Mouse (Mus musculus) neural tube, embryonic 14.5 days (tissue): Measurements from ENCODE around the gene Ift43. TPM values are rescaled to one million over a fixed set of nuclear protein-coding genes. Genes with fewer than 3 reads are reported as not detected.
A peak's percentile ranks its signal among the peaks of the same experiment; 100 is the strongest.

Source experiments
- ATAC-seq: fragments of 200-750 bp; cut with Nextera tagmentation; 2 replicates; pipeline ENCODE4 v1.8.0; 2017; ENCODE audit warnings: low read depth, mild to moderate bottlenecking, moderate TSS enrichment, moderate library complexity
- H3K27ac ChIP-seq: fragments of 300-500 bp; sonication (generic); 2 replicates; pipeline ENCODE4 v1.5.1; 2014; ENCODE audit warnings: low read depth, mild to moderate bottlenecking, control low read depth, low read length, moderate library complexity, mixed read lengths
- H3K27me3 ChIP-seq: fragments of 300-500 bp; sonication (generic); 2 replicates; pipeline ENCODE4 v1.6.1; 2014; ENCODE audit warnings: low read length; ENCODE audit not compliant: control insufficient read depth, insufficient read depth
- H3K36me3 ChIP-seq: fragments of 300-500 bp; sonication (generic); 2 replicates; pipeline ENCODE4 v1.6.1; 2014; ENCODE audit warnings: low read length, mixed read lengths; ENCODE audit not compliant: control insufficient read depth, insufficient read depth
- H3K4me1 ChIP-seq: fragments of 300-500 bp; sonication (generic); 2 replicates; pipeline ENCODE4 v1.6.1; 2014; ENCODE audit warnings: low read length; ENCODE audit not compliant: control insufficient read depth, insufficient read depth
- H3K4me2 ChIP-seq: fragments of 300-500 bp; sonication (generic); 2 replicates; pipeline ENCODE4 v1.6.1; 2014; ENCODE audit warnings: mild to moderate bottlenecking, low read depth, low read length, control low read depth
- H3K4me3 ChIP-seq: fragments of 300-500 bp; sonication (generic); 2 replicates; pipeline ENCODE4 v1.5.1; 2014; ENCODE audit warnings: low read depth, low read length, control low read depth, mixed read lengths
- H3K9ac ChIP-seq: fragments of 300-500 bp; sonication (generic); replicated peaks from 2 replicates; pipeline ENCODE4 v1.6.1; 2014; ENCODE audit warnings: low read depth, mild to moderate bottlenecking, control low read depth, low read length, mixed read lengths
- H3K9me3 ChIP-seq: fragments of 300-500 bp; sonication (generic); 2 replicates; pipeline ENCODE4 v1.6.1; 2016; ENCODE audit warnings: low read length; ENCODE audit not compliant: control insufficient read depth
- WGBS: fragments of 180-500 bp; shearing (Covaris S2); extraction: QIAGEN DNeasy Blood & Tissue Kit; methylation state at CpG from one replicate; pipeline ENCODE4 v1.1.7; 2014; 5-methylcytosine and 5-hydroxymethylcytosine counted together
- polyA plus RNA-seq: library from polyadenylated mRNA; unstranded; fragments of >200 nt; fragmentation: Nextera tagmentation; extraction: Ambion mirVana; gene quantifications from 2 replicates; pipeline ENCODE4 v1.2.1, GENCODE M21; 2014

Gene Ift43
- polyA plus RNA-seq, 1 experiment from 2014 or later = 38.1 TPM

GRCm38 (mm10) chr12:86166244-86166643, 83.9 kb downstream of the Ift43 start:
- Histone ChIP-seq H3K27me3 (no peaks in the 10 kb centered on the region), H3K27ac (no peak overlapping the region), H3K9ac (no peak overlapping the region), H3K9me3 (no peaks in the 10 kb centered on the region), H3K4me3 (no peak overlapping the region), H3K36me3 (no peaks in the 10 kb centered on the region), H3K4me2 (no peak overlapping the region), H3K4me1 (no peaks in the 10 kb centered on the region)
- WGBS = 62% methylated on average over 2 of the region's 2 CpGs
- ATAC-seq = no peak

DNA sequence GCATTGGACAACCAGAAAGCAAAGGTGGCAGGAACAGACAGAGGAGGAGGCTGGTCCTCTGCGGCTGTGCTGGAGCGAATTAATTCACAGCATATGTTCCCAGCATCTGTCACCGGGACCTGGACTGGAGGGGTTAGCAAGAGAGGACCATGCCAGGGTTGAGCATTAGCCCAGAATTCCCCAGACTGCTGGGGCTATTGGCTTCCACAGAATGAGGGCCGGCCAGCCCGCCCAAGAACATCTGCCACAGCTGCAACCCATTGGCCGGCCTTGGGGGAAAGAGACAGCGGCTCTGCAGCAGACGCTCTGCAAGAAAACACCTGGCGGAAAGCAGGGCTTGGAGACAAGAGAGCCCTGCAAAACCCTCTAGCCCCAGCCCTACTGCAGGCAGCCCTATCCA, 84.7 kb downstream of the Ift43 start:
- Histone ChIP-seq H3K9ac (no peak overlapping the region), H3K27me3 (no peaks in the 10 kb centered on the region), H3K4me3 (no peak overlapping the region), H3K4me2 (no peak overlapping the region), H3K36me3 (no peaks in the 10 kb centered on the region), H3K4me1 (no peaks in the 10 kb centered on the region), H3K27ac (no peak overlapping the region), H3K9me3 (no peaks in the 10 kb centered on the region)
- ATAC-seq = no peak
- 40% methylated on average over 9 of the region's 9 CpGs for WGBS

- H3K4me1 ChIP-seq = peaks cover 4% of the 10 kb centered on the region; the same call in 1 of the 2 replicates
- no peak for ATAC-seq
- H3K9me3 ChIP-seq = no peaks in the 10 kb centered on the region
- H3K4me2 ChIP-seq = no peak overlapping the region
- H3K36me3 ChIP-seq = no peaks in the 10 kb centered on the region
- H3K27me3 ChIP-seq = no peaks in the 10 kb centered on the region
- no peak overlapping the region for H3K27ac ChIP-seq
- no peak overlapping the region for H3K9ac ChIP-seq
- 10% methylated on average over 1 of the region's 1 CpGs for WGBS
- H3K4me3 ChIP-seq = no peak overlapping the region
Measured at GRCm38 (mm10) chr12:86168712-86169111, 86.4 kb downstream of the Ift43 start.

DNA sequence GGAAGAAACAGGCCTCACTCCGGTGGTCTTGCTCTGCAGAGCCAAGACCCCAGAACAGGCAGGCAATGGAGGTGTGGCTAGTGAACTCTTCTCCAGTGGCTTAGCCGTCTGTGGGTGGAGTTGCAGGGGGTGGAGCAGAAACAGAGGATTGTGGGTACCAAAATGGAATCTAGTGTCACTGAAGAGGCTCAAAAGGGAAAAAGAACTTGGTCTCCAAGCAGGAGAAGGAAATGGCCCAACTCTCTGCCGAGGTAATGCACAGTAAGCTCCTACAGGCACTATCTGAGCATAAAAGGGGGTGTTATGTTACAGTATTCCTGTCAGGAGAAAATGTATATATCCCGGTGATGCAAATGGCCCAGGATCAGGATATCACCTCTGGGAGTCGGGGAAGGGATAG, 86.9 kb downstream of the Ift43 start:
- 75% methylated on average over 5 of the region's 5 CpGs for WGBS
- Histone ChIP-seq H3K27me3 (no peaks in the 10 kb centered on the region), H3K27ac (no peak overlapping the region), H3K36me3 (no peaks in the 10 kb centered on the region), H3K4me3 (no peak overlapping the region), H3K4me1 (peaks cover 4% of the 10 kb centered on the region; the same call in 1 of the 2 replicates), H3K9me3 (no peaks in the 10 kb centered on the region), H3K4me2 (no peak overlapping the region), H3K9ac (no peak overlapping the region)
- ATAC-seq = no peak

DNA sequence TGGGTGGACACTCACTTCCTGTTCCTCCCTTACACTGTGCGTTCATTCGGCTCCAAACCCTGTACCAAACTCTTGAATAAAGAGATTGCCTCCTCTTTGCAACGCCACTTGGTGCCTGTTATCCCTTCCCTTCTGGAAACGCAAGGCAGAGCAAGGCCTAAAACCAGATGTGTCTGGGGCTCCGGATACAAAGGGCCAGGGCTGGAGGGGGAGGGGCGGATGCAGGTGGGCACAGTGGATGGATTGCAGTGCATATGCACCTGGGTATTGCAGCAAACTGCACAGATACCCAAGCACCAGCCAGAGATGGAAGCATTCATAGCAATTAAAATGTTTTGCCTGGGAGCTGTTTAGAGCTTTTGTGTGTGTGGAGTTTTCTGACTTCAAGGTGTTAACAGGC, 91.0 kb downstream of the Ift43 start:
- H3K27ac ChIP-seq = 0 out of 2 replicates have a peak overlapping the region, but pooled peaks have one; percentile 19
- H3K4me2 ChIP-seq = no peak overlapping the region
- no peaks in the 10 kb centered on the region for H3K36me3 ChIP-seq
- H3K9me3 ChIP-seq = no peaks in the 10 kb centered on the region
- no peak for ATAC-seq
- no peaks in the 10 kb centered on the region for H3K27me3 ChIP-seq
- no peak overlapping the region for H3K9ac ChIP-seq
- H3K4me3 ChIP-seq = no peak overlapping the region
- H3K4me1 ChIP-seq = peaks cover 10% of the 10 kb centered on the region; the same call in 1 of the 2 replicates
- 42% methylated on average over 6 of the region's 6 CpGs for WGBS

DNA sequence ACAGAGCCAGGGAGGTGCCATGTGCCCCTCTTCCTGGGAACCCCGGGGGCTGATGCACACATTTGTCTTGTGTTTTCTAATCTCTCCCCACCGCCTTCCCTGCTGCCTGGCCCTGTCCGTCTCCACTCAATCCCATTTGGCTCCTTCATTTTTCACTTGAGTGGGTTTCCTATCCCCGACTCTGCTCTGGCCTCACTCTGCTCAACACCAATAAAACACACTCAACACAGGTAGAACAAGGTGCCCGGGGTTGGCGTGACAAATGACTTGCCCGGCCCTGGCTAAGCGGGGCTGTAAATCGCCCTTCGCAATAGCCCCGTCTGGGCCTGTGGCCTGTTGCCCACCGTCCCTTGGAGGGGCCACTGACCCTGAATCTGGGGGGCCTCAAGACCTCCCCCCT, 92.0 kb downstream of the Ift43 start:
- peak; percentile 32; the same call in 1 of the 2 replicates for ATAC-seq
- H3K27ac ChIP-seq = no peak overlapping the region
- 46% methylated on average over 12 of the region's 12 CpGs for WGBS
- no peak overlapping the region for H3K4me2 ChIP-seq
- no peaks in the 10 kb centered on the region for H3K27me3 ChIP-seq
- peaks cover 11% of the 10 kb centered on the region; the same call in 1 of the 2 replicates for H3K4me1 ChIP-seq
- no peak overlapping the region for H3K4me3 ChIP-seq
- H3K36me3 ChIP-seq = no peaks in the 10 kb centered on the region
- no peak overlapping the region for H3K9ac ChIP-seq
- H3K9me3 ChIP-seq = no peaks in the 10 kb centered on the region

- no peaks in the 10 kb centered on the region for H3K9me3 ChIP-seq
- ATAC-seq = no peak
- no peak overlapping the region for H3K27ac ChIP-seq
- peaks cover 14% of the 10 kb centered on the region; the same call in 1 of the 2 replicates for H3K4me1 ChIP-seq
- H3K4me3 ChIP-seq = no peak overlapping the region
- no peaks in the 10 kb centered on the region for H3K27me3 ChIP-seq
- no peak overlapping the region for H3K4me2 ChIP-seq
- WGBS = 9% methylated on average over 12 of the region's 12 CpGs
- H3K36me3 ChIP-seq = no peaks in the 10 kb centered on the region
- no peak overlapping the region for H3K9ac ChIP-seq
Measured at GRCm38 (mm10) chr12:86175476-86175942, 93.2 kb downstream of the Ift43 start.

DNA sequence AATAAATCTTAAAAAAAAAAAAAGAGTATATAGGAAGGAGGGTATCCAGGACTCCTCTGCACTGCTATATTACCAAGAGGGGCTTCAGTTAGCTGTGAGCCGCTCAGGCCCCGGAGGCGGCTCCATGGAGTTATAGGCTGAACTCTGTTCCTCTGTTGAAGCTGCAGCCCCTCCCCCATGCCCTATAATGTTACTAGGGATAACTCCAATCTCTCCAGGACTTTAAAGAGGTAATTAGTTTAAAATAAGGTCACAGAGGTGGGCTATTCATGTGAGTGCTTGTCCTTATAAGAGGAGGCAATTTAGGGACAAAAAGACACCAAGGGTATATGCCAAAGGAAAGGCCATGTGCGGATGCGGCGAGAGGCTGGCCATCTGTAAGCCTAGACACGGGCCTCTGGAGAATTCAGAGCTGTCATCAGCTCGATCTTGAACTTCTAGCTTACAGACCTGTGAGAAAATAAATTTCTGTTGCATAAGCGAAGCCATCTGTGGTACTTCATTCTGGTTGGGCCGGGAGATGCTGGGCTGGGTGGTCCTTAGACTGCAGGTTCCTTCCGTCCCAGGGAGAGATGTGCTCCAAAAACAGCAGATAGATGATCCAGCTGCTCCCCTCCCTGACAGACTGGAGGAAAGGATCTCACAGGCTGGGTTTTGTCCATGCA, 94.5 kb downstream of the Ift43 start:
- Histone ChIP-seq H3K9ac (no peak overlapping the region), H3K4me2 (no peak overlapping the region), H3K4me1 (peaks cover 14% of the 10 kb centered on the region; the same call in 1 of the 2 replicates), H3K36me3 (no peaks in the 10 kb centered on the region), H3K4me3 (no peak overlapping the region), H3K27ac (no peak overlapping the region), H3K9me3 (no peaks in the 10 kb centered on the region), H3K27me3 (no peaks in the 10 kb centered on the region)
- WGBS = 39% methylated on average over 11 of the region's 11 CpGs
- ATAC-seq = no peak

- no peak overlapping the region for H3K4me3 ChIP-seq
- no peaks in the 10 kb centered on the region for H3K36me3 ChIP-seq
- no peak overlapping the region for H3K9ac ChIP-seq
- H3K27me3 ChIP-seq = no peaks in the 10 kb centered on the region; the same call in 1 of the 2 replicates
- WGBS = 46% methylated on average over 7 of the region's 7 CpGs
- H3K4me1 ChIP-seq = 0 out of 2 replicates have a peak, but pooled peaks cover 10% of the 10 kb centered on the region
- H3K27ac ChIP-seq = no peak overlapping the region
- no peaks in the 10 kb centered on the region for H3K9me3 ChIP-seq
- no peak for ATAC-seq
- H3K4me2 ChIP-seq = no peak overlapping the region
Measured at GRCm38 (mm10) chr12:86179266-86179665, 96.9 kb downstream of the Ift43 start.
